Mouse (Mus musculus): ENCODE measurements around the gene Col18a1. TPM values are rescaled to one million over a fixed set of nuclear protein-coding genes. Genes with fewer than 3 reads are reported as not detected.
A peak's percentile ranks its signal among the peaks of the same experiment; 100 is the strongest.

Col18a1 gene
- polyA plus RNA-seq, 1 experiment from 2014 or later: 147 TPM

DNA sequence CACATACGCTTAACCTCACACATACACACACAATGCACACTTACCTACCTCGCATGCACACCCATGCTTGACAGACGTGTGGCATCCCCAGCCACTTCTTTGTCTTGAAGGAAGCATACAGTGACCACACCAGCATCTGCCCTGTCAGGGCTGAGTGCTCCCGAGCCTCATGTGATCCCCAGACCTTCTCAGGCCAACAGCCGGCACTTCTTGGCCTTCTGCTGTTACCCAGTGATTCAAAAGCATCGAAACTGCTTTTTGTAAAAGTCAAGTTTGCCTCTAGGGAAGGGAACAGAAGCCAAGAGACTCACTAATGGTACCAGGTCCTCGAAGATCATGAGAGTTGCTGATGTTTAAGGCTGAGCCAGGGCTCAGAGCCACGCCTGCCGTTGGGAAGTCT, 33.9 kb upstream of the Col18a1 start:
- 92% methylated on average over 9 of the region's 9 CpGs for WGBS
- no peak overlapping the region for H3K4me3 ChIP-seq
- H3K9me3 ChIP-seq: peaks cover 7% of the 10 kb centered on the region; the same call in 1 of the 2 replicates
- peaks cover 43% of the 10 kb centered on the region for H3K4me1 ChIP-seq
- no peak overlapping the region for H3K27ac ChIP-seq
- H3K36me3 ChIP-seq (replicated peaks): no peaks in the 10 kb centered on the region
- no peak for DNase-seq (ENCODE audit: extremely low spot score, low spot score)
- no peaks in the 10 kb centered on the region; the same call in 1 of the 2 replicates for H3K27me3 ChIP-seq (ENCODE audit: poor library complexity, severe bottlenecking)

DNA sequence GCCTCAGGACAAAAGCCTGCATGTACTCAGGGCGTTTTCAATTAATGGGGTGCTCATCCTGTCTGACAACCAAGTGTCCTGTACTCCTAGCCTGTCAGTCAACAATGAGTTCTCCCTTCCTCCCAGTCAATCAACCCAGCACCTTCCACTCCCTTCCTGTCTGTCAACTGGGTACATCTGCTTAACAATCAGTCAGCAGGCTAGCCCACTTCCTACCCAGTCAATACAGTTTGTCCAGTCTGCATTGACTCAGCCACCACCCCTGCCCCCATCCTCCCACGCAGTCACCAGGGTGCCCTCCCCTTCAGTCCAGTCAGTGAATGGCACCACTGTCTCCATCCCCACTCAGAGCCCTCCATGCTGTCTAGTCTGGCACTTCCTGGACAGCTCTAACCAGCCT, 32.9 kb upstream of the Col18a1 start:
- 74% methylated on average over 2 of the region's 2 CpGs for WGBS
- H3K4me1 ChIP-seq: peaks cover 37% of the 10 kb centered on the region
- no peaks in the 10 kb centered on the region for H3K36me3 ChIP-seq (replicated peaks)
- H3K9me3 ChIP-seq: peaks cover 9% of the 10 kb centered on the region; the same call in 1 of the 2 replicates
- H3K27me3 ChIP-seq (ENCODE audit: poor library complexity, severe bottlenecking): no peaks in the 10 kb centered on the region; the same call in 1 of the 2 replicates
- no peak overlapping the region for H3K4me3 ChIP-seq
- peak overlapping the region; percentile 11 for H3K27ac ChIP-seq
- DNase-seq (ENCODE audit: extremely low spot score, low spot score): no peak

DNA sequence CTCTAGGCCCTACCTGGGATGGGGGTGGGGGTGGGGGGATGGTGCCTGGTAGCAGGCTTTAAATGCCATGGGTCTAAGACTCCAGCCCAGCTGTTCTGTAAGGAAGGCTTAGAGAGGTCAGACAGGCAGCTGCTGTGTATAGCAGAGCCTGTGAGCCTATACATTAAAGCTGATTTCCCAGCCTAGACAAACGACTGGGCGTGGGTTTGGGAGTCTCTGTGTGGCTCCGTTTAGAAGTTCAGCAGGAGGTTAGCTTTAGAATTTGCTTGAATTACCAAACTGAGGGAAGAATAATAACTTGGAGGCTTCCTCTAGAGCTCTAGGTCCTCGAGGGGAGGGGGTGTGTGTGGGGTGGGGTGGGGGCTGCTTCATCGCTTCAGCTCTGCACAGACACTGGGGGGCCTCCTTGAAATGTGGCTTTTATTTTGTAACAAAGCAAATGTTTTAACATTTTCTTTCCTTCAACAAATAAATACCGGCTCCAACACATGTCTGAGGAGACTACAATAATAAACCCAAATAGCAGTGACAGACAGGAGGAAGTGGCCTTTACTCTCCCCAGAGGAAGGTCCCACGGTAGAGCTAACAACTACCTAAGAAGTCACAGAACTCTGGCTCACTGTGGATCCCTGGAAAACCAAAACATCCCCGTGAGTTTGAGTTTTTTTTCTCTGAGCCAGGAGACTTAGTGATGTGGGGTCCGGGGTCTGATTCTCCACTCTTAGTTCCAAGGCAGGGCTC, 31.3 kb upstream of the Col18a1 start:
- Histone ChIP-seq H3K27ac (peak overlapping the region; percentile 75), H3K27me3 (ENCODE audit: poor library complexity, severe bottlenecking) (no peaks in the 10 kb centered on the region; the same call in 1 of the 2 replicates), H3K9me3 (peaks cover 9% of the 10 kb centered on the region; the same call in 1 of the 2 replicates), H3K36me3 (replicated peaks) (no peaks in the 10 kb centered on the region), H3K4me1 (peaks cover 49% of the 10 kb centered on the region), H3K4me3 (no peak overlapping the region)
- no peak for DNase-seq (ENCODE audit: extremely low spot score, low spot score)
- WGBS: 23% methylated on average over 9 of the region's 9 CpGs

DNA sequence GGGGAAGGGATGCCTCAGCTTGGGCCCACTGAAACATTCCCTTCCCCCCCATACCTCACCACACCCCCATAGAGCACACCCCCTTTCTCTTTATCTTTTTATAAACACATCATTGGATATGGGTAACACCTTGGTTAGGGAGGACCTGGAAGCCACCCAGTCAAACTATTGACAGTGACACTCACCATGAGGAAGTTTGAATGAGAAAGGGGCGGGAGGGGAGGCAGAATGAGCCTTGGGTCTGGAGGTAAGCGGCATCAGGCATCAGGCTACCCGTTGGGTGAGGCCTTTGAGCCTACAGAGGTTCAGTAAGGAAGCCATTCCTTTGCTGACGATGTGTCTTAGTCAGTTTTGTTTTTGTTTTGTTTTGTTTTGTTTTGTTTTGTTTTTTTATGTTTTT, 30.3 kb upstream of the Col18a1 start:
- Histone ChIP-seq H3K27me3 (ENCODE audit: poor library complexity, severe bottlenecking) (no peaks in the 10 kb centered on the region; the same call in 1 of the 2 replicates), H3K4me3 (no peak overlapping the region), H3K4me1 (peaks cover 55% of the 10 kb centered on the region), H3K9me3 (peaks cover 9% of the 10 kb centered on the region; the same call in 1 of the 2 replicates), H3K36me3 (replicated peaks) (no peaks in the 10 kb centered on the region), H3K27ac (peak overlapping the region; percentile 75; the same call in 1 of the 2 replicates)
- 82% methylated on average over 4 of the region's 4 CpGs for WGBS
- no peak for DNase-seq (ENCODE audit: extremely low spot score, low spot score)

DNA sequence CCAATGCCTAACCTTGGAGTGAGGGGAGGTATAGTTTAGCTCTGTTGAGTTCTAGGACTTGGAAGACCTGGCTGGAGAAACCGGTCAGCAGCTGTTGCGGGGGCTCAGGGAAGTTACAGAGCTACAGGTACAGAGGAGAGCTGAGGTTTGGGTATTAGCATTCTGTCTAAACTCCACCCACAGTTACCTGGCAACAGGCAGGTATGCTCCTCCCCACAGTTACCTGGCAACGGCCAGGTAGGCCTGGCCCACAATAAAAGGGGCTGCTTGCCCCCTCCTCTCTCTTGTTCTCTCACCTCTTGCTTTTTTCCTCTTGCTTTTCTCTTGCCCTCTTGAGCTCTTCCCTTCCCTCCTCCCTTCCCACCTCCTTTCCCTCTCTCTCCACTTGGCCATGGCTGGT, 29.8 kb upstream of the Col18a1 start:
- Histone ChIP-seq H3K36me3 (replicated peaks) (no peaks in the 10 kb centered on the region), H3K4me3 (no peak overlapping the region), H3K4me1 (peaks cover 55% of the 10 kb centered on the region), H3K27me3 (ENCODE audit: poor library complexity, severe bottlenecking) (no peaks in the 10 kb centered on the region), H3K27ac (no peak overlapping the region), H3K9me3 (peaks cover 9% of the 10 kb centered on the region; the same call in 1 of the 2 replicates)
- 92% methylated on average over 3 of the region's 3 CpGs for WGBS
- DNase-seq (ENCODE audit: extremely low spot score, low spot score): no peak

DNA sequence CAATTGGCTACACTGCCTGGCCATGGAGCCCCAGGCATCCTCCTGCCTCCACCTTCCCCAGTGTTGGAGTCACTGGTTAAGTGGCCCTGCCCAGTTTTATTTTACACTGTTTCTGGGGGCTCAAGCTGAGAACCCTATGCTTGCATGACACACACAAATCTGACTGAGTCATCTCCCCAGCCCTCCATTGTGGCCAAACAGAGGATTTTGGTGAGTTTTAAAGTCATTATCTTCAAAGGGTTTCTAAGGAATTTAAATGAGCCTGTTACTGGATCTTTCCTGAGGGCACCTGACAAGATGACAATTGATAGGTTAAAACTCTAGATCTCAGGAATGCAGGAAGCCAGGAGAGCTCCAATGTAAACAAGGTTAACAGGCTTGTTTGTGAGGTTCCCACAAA, 27.1 kb upstream of the Col18a1 start:
- DNase-seq (ENCODE audit: extremely low spot score, low spot score): no peak
- H3K4me3 ChIP-seq: no peak overlapping the region
- H3K4me1 ChIP-seq: peaks cover 69% of the 10 kb centered on the region
- H3K27ac ChIP-seq: peak overlapping the region; percentile 31; the same call in 1 of the 2 replicates
- H3K9me3 ChIP-seq: peaks cover 9% of the 10 kb centered on the region; the same call in 1 of the 2 replicates
- no peaks in the 10 kb centered on the region; the same call in 1 of the 2 replicates for H3K27me3 ChIP-seq (ENCODE audit: poor library complexity, severe bottlenecking)
- H3K36me3 ChIP-seq (replicated peaks): no peaks in the 10 kb centered on the region

DNA sequence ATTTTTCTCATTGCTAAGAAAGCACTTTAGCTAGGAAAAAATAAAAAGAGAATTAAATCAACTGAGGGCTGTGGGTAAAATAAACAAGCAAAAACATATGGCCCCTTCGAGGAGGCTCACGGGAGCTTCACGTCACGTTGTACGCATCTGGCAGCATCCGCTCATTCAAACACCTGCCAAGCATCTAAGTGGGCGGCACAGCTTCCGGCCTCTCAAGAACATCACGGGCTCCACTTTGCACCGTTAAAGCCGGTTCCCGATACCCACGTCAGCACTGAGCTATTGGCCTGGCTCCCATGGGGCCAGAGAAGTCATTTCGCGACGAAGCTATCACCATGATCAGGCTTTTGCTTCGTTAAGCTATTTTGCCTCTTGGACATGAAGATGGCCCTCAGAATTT, 26.4 kb upstream of the Col18a1 start:
- Histone ChIP-seq H3K36me3 (replicated peaks) (no peaks in the 10 kb centered on the region), H3K27ac (no peak overlapping the region; the same call in 1 of the 2 replicates), H3K27me3 (ENCODE audit: poor library complexity, severe bottlenecking) (no peaks in the 10 kb centered on the region; the same call in 1 of the 2 replicates), H3K4me3 (no peak overlapping the region), H3K9me3 (peaks cover 9% of the 10 kb centered on the region; the same call in 1 of the 2 replicates), H3K4me1 (peaks cover 67% of the 10 kb centered on the region)
- 91% methylated on average over 17 of the region's 17 CpGs for WGBS
- no peak for DNase-seq (ENCODE audit: extremely low spot score, low spot score)

DNA sequence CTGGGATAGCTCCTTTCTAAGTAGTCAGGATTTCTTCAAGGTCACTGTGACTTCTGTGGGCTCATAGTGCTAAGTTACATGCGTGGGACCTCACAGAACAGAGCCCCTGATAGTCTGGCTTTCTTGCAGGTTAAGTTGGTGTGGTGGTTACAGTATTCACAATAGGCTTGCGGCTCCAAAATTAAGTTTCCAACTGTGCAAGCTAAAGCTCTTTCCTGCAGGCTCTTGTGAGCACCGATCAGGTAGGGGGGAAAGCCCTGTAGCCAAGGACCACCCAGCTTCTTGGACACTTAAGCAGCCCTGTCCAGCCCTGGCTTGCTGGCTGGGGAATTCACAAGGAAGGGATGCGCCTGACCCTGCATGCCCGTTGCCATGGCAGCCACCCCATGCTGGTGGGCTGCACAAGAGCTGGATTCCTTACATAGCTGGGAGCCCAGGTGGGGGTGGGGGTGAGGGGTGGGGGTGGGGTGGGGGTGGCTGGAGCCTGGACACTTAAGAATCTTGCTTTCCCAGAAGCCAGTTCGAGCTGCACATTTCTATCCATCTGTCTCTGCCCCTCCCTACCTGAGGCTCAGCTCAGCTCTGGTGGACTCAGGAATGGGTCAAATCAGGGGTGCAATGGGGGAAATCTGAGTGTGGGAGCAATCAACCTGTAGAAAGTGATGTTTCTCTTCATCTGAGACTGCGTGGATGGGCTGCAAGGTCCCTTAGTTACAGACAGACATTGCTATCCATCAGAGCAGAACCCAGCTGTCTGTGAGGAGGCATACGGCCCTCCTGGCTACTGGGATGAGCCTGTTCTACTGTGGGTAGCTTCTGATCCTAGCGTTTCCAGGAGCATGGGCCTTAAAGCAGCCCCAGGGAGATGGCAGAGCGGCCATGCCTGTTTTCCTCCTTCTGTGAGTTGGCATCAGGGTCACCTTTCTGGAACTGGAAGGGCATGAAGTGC, 24.9 kb upstream of the Col18a1 start:
- Histone ChIP-seq H3K27ac (peak overlapping the region; percentile 87), H3K4me3 (peak overlapping the region; percentile 23), H3K27me3 (ENCODE audit: poor library complexity, severe bottlenecking) (no peaks in the 10 kb centered on the region; the same call in 1 of the 2 replicates), H3K9me3 (peaks cover 9% of the 10 kb centered on the region; the same call in 1 of the 2 replicates), H3K4me1 (peaks cover 59% of the 10 kb centered on the region), H3K36me3 (replicated peaks) (no peaks in the 10 kb centered on the region)
- WGBS: 16% methylated on average over 10 of the region's 10 CpGs
- DNase-seq (ENCODE audit: extremely low spot score, low spot score): peak; percentile 83

DNA sequence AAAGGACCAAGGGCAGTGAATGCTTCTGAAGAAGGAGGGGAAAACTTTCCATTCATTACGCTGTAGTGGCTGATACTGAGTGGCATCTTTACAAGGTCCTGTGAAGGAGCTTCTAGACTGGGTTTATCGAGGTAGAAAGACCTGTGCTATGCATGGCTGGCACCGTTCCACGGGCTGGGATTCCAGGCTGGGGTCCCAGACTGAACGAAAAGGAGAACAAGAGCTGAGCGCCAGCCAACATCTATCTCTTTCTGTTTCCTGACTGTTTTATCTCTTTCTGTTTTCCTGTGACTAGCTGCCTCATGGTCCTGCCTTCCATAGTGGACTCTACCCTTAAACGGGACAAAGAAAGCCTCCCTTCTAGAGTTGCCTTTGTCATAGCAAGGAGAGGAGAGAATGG, 21.1 kb upstream of the Col18a1 start:
- no peaks in the 10 kb centered on the region for H3K9me3 ChIP-seq
- H3K4me1 ChIP-seq: peaks cover 45% of the 10 kb centered on the region
- H3K27ac ChIP-seq: no peak overlapping the region
- H3K27me3 ChIP-seq (ENCODE audit: poor library complexity, severe bottlenecking): no peaks in the 10 kb centered on the region; the same call in 1 of the 2 replicates
- H3K36me3 ChIP-seq (replicated peaks): no peaks in the 10 kb centered on the region
- WGBS: 89% methylated on average over 7 of the region's 7 CpGs
- DNase-seq (ENCODE audit: extremely low spot score, low spot score): no peak
- no peak overlapping the region for H3K4me3 ChIP-seq

DNA sequence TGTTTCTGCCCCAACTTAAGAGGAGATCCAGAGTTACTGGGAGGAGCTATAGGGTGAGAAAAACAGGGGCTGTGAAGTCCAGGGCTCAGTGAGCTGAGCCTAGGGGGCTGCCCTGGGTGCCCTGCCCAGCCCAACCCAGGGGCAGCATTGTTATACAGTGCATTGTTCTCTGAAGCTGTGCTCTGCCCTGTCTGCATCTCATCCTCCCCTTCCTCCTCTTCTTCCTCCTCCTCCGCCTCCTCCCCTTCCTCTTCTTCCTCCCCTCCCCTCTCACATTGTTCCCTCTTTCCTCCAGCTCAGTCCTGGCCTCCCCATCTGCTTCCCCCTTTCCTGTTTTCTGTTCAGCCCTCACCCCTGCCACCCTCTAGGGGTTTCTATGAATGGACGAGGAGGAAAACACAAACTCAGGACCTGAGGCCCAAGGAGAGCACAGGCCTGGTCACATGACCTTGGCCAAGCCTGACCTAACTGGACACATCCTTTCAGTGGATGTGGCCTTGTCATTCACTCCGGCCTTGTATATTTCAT, 16.5 kb upstream of the Col18a1 start:
- H3K9me3 ChIP-seq: no peaks in the 10 kb centered on the region
- DNase-seq (ENCODE audit: extremely low spot score, low spot score): no peak
- H3K4me1 ChIP-seq: peaks cover 4% of the 10 kb centered on the region
- 63% methylated on average over 3 of the region's 3 CpGs for WGBS
- H3K4me3 ChIP-seq: no peak overlapping the region
- H3K27me3 ChIP-seq (ENCODE audit: poor library complexity, severe bottlenecking): no peaks in the 10 kb centered on the region
- H3K27ac ChIP-seq: peak overlapping the region; percentile 9; the same call in 1 of the 2 replicates
- H3K36me3 ChIP-seq (replicated peaks): no peaks in the 10 kb centered on the region

DNA sequence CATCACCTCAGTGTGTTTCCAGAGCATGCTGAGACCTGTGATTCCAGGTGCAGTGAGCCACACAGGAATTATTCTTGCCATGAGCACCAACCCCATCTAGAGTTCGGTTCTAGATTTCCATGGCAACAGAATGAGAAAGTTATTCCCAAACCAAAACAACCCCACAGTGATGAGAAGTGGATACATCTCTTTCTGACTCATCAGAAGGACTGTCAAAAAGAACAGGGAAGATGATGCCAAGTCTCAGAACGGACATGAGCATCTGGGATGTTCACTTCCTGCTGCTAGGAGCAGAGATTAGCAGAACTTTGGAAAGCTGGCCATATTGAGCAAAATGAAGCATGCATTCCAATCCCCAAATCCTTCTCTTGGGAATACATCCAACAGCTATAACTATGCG, 13.8 kb upstream of the Col18a1 start:
- H3K27ac ChIP-seq: no peak overlapping the region
- no peak overlapping the region for H3K4me3 ChIP-seq
- H3K27me3 ChIP-seq (ENCODE audit: poor library complexity, severe bottlenecking): no peaks in the 10 kb centered on the region
- 88% methylated on average over 3 of the region's 3 CpGs for WGBS
- peaks cover 4% of the 10 kb centered on the region; the same call in 1 of the 2 replicates for H3K4me1 ChIP-seq
- DNase-seq (ENCODE audit: extremely low spot score, low spot score): no peak
- H3K36me3 ChIP-seq (replicated peaks): no peaks in the 10 kb centered on the region
- no peaks in the 10 kb centered on the region for H3K9me3 ChIP-seq

DNA sequence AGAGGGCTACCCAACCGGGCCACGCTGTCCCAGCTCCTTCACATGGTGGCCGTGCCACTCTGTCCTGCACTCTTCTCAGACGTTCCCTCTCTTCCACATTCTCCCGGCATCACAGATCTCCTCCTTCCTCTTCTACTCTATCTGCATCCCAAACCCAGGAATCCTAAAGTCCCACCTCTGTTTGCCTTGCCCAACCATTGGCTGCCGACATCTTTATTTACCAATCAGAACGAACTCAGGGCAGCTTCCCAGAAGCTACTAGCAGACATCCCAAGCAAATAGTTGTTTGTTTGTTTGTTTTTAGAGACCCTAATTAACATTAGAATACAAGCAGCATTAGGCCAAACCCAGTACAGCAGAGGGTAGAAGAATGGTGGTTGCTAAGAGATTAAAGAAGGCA, 12.3 kb upstream of the Col18a1 start:
- Histone ChIP-seq H3K27ac (no peak overlapping the region), H3K9me3 (no peaks in the 10 kb centered on the region), H3K36me3 (replicated peaks) (no peaks in the 10 kb centered on the region), H3K27me3 (ENCODE audit: poor library complexity, severe bottlenecking) (no peaks in the 10 kb centered on the region), H3K4me1 (peaks cover 4% of the 10 kb centered on the region; the same call in 1 of the 2 replicates), H3K4me3 (no peak overlapping the region)
- WGBS: 81% methylated on average over 7 of the region's 7 CpGs
- DNase-seq (ENCODE audit: extremely low spot score, low spot score): no peak

All from forebrain, embryonic 10.5 days (tissue).